Mouse (Mus musculus) kidney, postnatal 4 days (tissue): Measurements from ENCODE around the gene Msh6.
"Not testable (repeated sequence)": the region's sequence is repeated elsewhere in the genome, so short reads cannot be mapped to it uniquely, and the experiment has no call there.

Experiments used
- DNase-seq, 2 experiments: peaks; one replicate each; pipeline ENCODE4 v3.0.0; 2021; ENCODE audit warnings: mixed read lengths in 2 of 2

The Msh6 gene

GRCm38 (mm10) chr17:87982112-87982511 lies 7.2 kb downstream of the Msh6 start:
- DNase-seq, result no peak

- DNase-seq, result peak in 1 of 2 experiments; percentile 20
These were observed 8.5 kb downstream of the Msh6 start for GRCm38 (mm10) chr17:87983313-87983712.

GRCm38 (mm10) chr17:87984440-87985214 lies 9.8 kb downstream of the Msh6 start:
- no peak for DNase-seq

- DNase-seq, result peak in 1 of 2 experiments; percentile 13
These were observed 11.1 kb downstream of the Msh6 start for GRCm38 (mm10) chr17:87985916-87986315.

- DNase-seq, result no peak
These were observed 12.6 kb downstream of the Msh6 start for GRCm38 (mm10) chr17:87987507-87987906.

GRCm38 (mm10) chr17:87992154-87992553 lies 17.3 kb downstream of the Msh6 start:
- no peak for DNase-seq

- DNase-seq, result no peak
These were observed 18.5 kb downstream of the Msh6 start for GRCm38 (mm10) chr17:87993338-87993737.

- no peak for DNase-seq
These were observed 22.9 kb downstream of the Msh6 start for GRCm38 (mm10) chr17:87997808-87998207.

- DNase-seq, result no peak
These were observed 30.0 kb downstream of the Msh6 start for GRCm38 (mm10) chr17:88004892-88005291.

GRCm38 (mm10) chr17:88006956-88007355 lies 32.1 kb downstream of the Msh6 start:
- no peak for DNase-seq

- no peak for DNase-seq
These were observed 39.6 kb downstream of the Msh6 start for GRCm38 (mm10) chr17:88014456-88014855.

- DNase-seq, result not testable (repeated sequence)
These were observed 41.2 kb downstream of the Msh6 start for GRCm38 (mm10) chr17:88016027-88016426.

GRCm38 (mm10) chr17:88023924-88024323 lies 49.1 kb downstream of the Msh6 start:
- DNase-seq, result no peak

GRCm38 (mm10) chr17:88025227-88025626 lies 50.4 kb downstream of the Msh6 start:
- peak; percentile 50 to 54 for DNase-seq

GRCm38 (mm10) chr17:88029194-88029970 lies 54.5 kb downstream of the Msh6 start:
- DNase-seq, result peak; percentile 27 to 29

- no peak for DNase-seq
These were observed 56.9 kb downstream of the Msh6 start for GRCm38 (mm10) chr17:88031755-88032154.

- DNase-seq, result no peak
These were observed 59.6 kb downstream of the Msh6 start for GRCm38 (mm10) chr17:88034418-88034817.
